8 mouse cellular contexts compared by ENCODE assay signal in the genomic region with DNA sequence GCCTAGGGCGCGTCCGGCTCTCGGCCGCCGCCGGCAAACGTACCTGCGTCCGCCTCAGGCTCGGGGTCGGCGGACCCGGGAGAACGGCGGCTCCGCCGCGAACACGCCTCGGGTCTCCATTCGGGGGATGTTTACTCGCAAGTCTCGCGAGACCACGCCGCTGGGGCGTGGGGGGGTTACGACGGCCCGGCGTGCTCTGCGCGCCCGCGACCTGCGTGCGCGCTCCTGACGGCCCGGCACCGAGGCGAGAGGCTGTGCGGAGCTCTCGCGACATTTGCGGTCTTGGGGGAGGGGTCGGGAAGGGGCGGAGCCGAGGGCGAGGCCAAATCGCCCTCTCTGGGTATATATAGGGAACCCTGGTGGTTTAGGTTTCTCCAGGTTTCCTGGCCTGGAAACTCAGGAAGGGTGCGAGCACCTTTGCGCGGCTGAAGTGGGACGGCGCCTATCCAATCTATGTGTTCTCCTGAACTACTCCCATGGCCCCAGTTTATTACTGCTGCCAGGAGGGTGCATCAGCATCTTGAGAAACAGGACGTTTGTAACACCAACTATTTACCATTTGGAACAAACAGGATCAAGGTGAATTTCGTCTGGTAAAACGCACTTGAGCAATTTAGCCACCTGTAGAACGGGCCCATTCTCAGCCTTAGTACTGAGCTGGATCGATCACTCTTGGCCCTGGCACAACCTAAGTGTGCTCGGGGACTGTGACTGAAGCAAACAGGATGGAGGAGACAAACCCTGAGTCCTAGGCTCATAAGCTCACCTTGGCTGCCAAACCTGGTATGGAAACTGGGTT. TPM values are rescaled to one million over a fixed set of nuclear protein-coding genes. Genes with fewer than 3 reads are reported as not detected.
DNase-seq lines count a peak whose midpoint lies in the region; ATAC-seq and TF ChIP-seq lines count a peak whose summit lies in the region.

Gene Mbtps1 (minus strand): TSS at position 133 of the 799 bp plus-strand sequence.

- H3K4me1 ChIP-seq in forebrain, embryonic 10.5 days, result peaks cover 19% of the 10 kb centered on the region
- H3K4me1 ChIP-seq in heart, embryonic 15.5 days (replicated peaks), result peaks cover 24% of the 10 kb centered on the region
- H3K4me1 ChIP-seq in liver, embryonic 14.5 days (replicated peaks; ENCODE audit: control insufficient read depth in 2 of 2, insufficient read depth in 2 of 2, low read length in 1 of 2), result peaks cover 10 to 14% of the 10 kb centered on the region in 2 experiments
- H3K4me1 ChIP-seq in neural tube, embryonic 11.5 days (ENCODE audit: control insufficient read depth, insufficient read depth, low read length), result peaks cover 8% of the 10 kb centered on the region
- peaks cover 2% of the 10 kb centered on the region; the same call in 1 of the 2 replicates for H3K4me1 ChIP-seq in stomach, postnatal 0 days (replicated peaks; ENCODE audit: control insufficient read depth, insufficient read depth)

- TF ChIP-seq CTCF in liver, embryonic 14.5 days (IDR thresholded peaks at IDR 0.05; ENCODE audit: low read depth), result no peak
- peak; percentile 37 for TF ChIP-seq CTCF in stomach, postnatal 0 days (IDR thresholded peaks at IDR 0.05; ENCODE audit: low read depth)

- H3K4me3 ChIP-seq in forebrain, embryonic 10.5 days, result peak within 1 kb of the TSS; percentile 89
- H3K4me3 ChIP-seq in heart, embryonic 15.5 days, result peak within 1 kb of the TSS; percentile 96
- peak within 1 kb of the TSS; percentile 78 to 95 for H3K4me3 ChIP-seq in liver, embryonic 14.5 days (ENCODE audit: insufficient read depth in 1 of 2, low read depth in 2 of 2, low read length in 2 of 2)
- peak within 1 kb of the TSS; percentile 77 for H3K4me3 ChIP-seq in neural tube, embryonic 11.5 days (ENCODE audit: low read depth, low read length)
- peak within 1 kb of the TSS; percentile 76 for H3K4me3 ChIP-seq in stomach, postnatal 0 days (ENCODE audit: low read depth, low read length)

- no peaks in the 10 kb centered on the region for H3K9me3 ChIP-seq in forebrain, embryonic 10.5 days
- no peaks in the 10 kb centered on the region for H3K9me3 ChIP-seq in heart, embryonic 15.5 days (replicated peaks)
- no peaks in the 10 kb centered on the region for H3K9me3 ChIP-seq in liver, embryonic 14.5 days (ENCODE audit: control insufficient read depth, low read length)
- H3K9me3 ChIP-seq in neural tube, embryonic 11.5 days (ENCODE audit: control insufficient read depth, low read length), result no peaks in the 10 kb centered on the region
- no peaks in the 10 kb centered on the region for H3K9me3 ChIP-seq in stomach, postnatal 0 days (ENCODE audit: control insufficient read depth, low read length)

- H3K27me3 ChIP-seq in forebrain, embryonic 10.5 days (ENCODE audit: poor library complexity, severe bottlenecking), result no peaks in the 10 kb centered on the region
- no peaks in the 10 kb centered on the region for H3K27me3 ChIP-seq in heart, embryonic 15.5 days
- no peaks in the 10 kb centered on the region for H3K27me3 ChIP-seq in liver, embryonic 14.5 days (ENCODE audit: control insufficient read depth, insufficient read depth, low read length)
- H3K27me3 ChIP-seq in neural tube, embryonic 11.5 days (ENCODE audit: control insufficient read depth, insufficient read depth, low read length), result no peaks in the 10 kb centered on the region
- H3K27me3 ChIP-seq in stomach, postnatal 0 days (ENCODE audit: control insufficient read depth, insufficient read depth, low read length), result no peaks in the 10 kb centered on the region

- peak; percentile 92 for DNase-seq in c-Kit-negative CD71-positive TER-119-positive erythroid progenitor cells, embryonic 14.5 days (ENCODE audit: low read depth, low spot score)
- DNase-seq in forebrain, embryonic 10.5 days (ENCODE audit: extremely low spot score, low spot score), result peak; percentile 98
- peak; percentile 97 to 98 for DNase-seq in kidney, postnatal 25 days
- peak; percentile 90 to 94 (median 94) for DNase-seq in liver, embryonic 14.5 days (ENCODE audit: low read depth in 3 of 3, low spot score in 3 of 3)
- peak; percentile 100 for DNase-seq in neural tube, embryonic 11.5 days (ENCODE audit: low spot score)
- DNase-seq in stomach, postnatal 0 days (ENCODE audit: low spot score), result peak; percentile 99

- TF ChIP-seq EP300 in liver, embryonic 14.5 days (IDR thresholded peaks at IDR 0.05; ENCODE audit: low read depth), result peak; percentile 57
- peak; percentile 98 for TF ChIP-seq EP300 in stomach, postnatal 0 days (optimal IDR thresholded peaks at IDR 0.05)

- peaks cover 40% of the 10 kb centered on the region for H3K36me3 ChIP-seq in forebrain, embryonic 10.5 days (replicated peaks)
- peaks cover 16% of the 10 kb centered on the region; the same call in 1 of the 2 replicates for H3K36me3 ChIP-seq in heart, embryonic 15.5 days
- H3K36me3 ChIP-seq in liver, embryonic 14.5 days (replicated peaks; ENCODE audit: control insufficient read depth, insufficient read depth, low read depth), result peaks cover 4% of the 10 kb centered on the region
- peaks cover 6% of the 10 kb centered on the region; the same call in 1 of the 2 replicates for H3K36me3 ChIP-seq in neural tube, embryonic 11.5 days (ENCODE audit: control insufficient read depth, insufficient read depth, low read length)
- peaks cover 5% of the 10 kb centered on the region; the same call in 1 of the 2 replicates for H3K36me3 ChIP-seq in stomach, postnatal 0 days (ENCODE audit: control insufficient read depth, insufficient read depth, low read length)

- H3K4me2 ChIP-seq in heart, embryonic 15.5 days, result peak within 1 kb of the TSS; percentile 68
- peak within 1 kb of the TSS; percentile 76 for H3K4me2 ChIP-seq in liver, embryonic 14.5 days (ENCODE audit: low read depth)
- peak within 1 kb of the TSS; percentile 58 for H3K4me2 ChIP-seq in neural tube, embryonic 11.5 days (ENCODE audit: low read depth)
- peak within 1 kb of the TSS; percentile 70 for H3K4me2 ChIP-seq in stomach, postnatal 0 days (replicated peaks; ENCODE audit: low read depth)

- ATAC-seq in CD4-positive, CD25-positive, alpha-beta regulatory T cell, adult 4 months, result peak; percentile 95
- peak; percentile 99 for ATAC-seq in heart, embryonic 15.5 days (replicated peaks; ENCODE audit: insufficient number of reproducible peaks, insufficient read depth, low FRiP score, low read depth)
- ATAC-seq in liver, embryonic 14.5 days (ENCODE audit: insufficient read depth), result peak; percentile 97
- ATAC-seq in neural tube, embryonic 11.5 days (ENCODE audit: insufficient read depth, low FRiP score, low TSS enrichment), result peak; percentile 97
- ATAC-seq in stomach, postnatal 0 days (ENCODE audit: low FRiP score, low TSS enrichment), result peak; percentile 98

- H3K9ac ChIP-seq in heart, embryonic 15.5 days, result peak within 1 kb of the TSS; percentile 97
- H3K9ac ChIP-seq in liver, embryonic 14.5 days (replicated peaks), result peak within 1 kb of the TSS; percentile 76
- peak within 1 kb of the TSS; percentile 83 for H3K9ac ChIP-seq in neural tube, embryonic 11.5 days (ENCODE audit: low read length)
- peak within 1 kb of the TSS; percentile 96 for H3K9ac ChIP-seq in stomach, postnatal 0 days (ENCODE audit: low read length)

- H3K27ac ChIP-seq in forebrain, embryonic 10.5 days, result peak within 1 kb of the TSS; percentile 95
- H3K27ac ChIP-seq in heart, embryonic 15.5 days, result peak within 1 kb of the TSS; percentile 92
- H3K27ac ChIP-seq in liver, embryonic 14.5 days, result peak within 1 kb of the TSS; percentile 58
- peak within 1 kb of the TSS; percentile 76 for H3K27ac ChIP-seq in neural tube, embryonic 11.5 days (ENCODE audit: low read depth, low read length)
- H3K27ac ChIP-seq in stomach, postnatal 0 days (replicated peaks), result peak within 1 kb of the TSS; percentile 98

- 7% methylated on average over 63 of the region's 63 CpGs for WGBS in forebrain, embryonic 10.5 days
- WGBS in heart, embryonic 15.5 days, result 5% methylated on average over 63 of the region's 63 CpGs
- WGBS in liver, embryonic 14.5 days (ENCODE audit: insufficient replicate concordance), result 4% methylated on average over 63 of the region's 63 CpGs
- WGBS in neural tube, embryonic 11.5 days, result 6% methylated on average over 55 of the region's 63 CpGs
- 5% methylated on average over 61 of the region's 63 CpGs for WGBS in stomach, postnatal 0 days

RNA-seq across cellular contexts. Expression of gene Mbtps1, which starts in this region (rescaled TPM):
- polyA plus RNA-seq in CD4-positive, CD25-positive, alpha-beta regulatory T cell, adult 4 months (2017; shearing (Covaris generic)), result 10 to 100 TPM; 45.9 to 90.2 TPM
- 106 TPM in 2 replicates for polyA plus RNA-seq in forebrain, embryonic 10.5 days (2016; fragmentation: Nextera tagmentation; extraction: Ambion mirVana)
- polyA plus RNA-seq in heart, embryonic 15.5 days (2015; fragmentation: Nextera tagmentation; extraction: Ambion mirVana), result 57.2 and 75.0 TPM in 2 replicates
- 18.2 and 23.7 TPM in 2 replicates for polyA plus RNA-seq in liver, embryonic 14.5 days (2012; rRNA removed)
- polyA plus RNA-seq in liver, embryonic 14.5 days (2014; fragmentation: Nextera tagmentation; extraction: Ambion mirVana), result 19.6 and 21.4 TPM in 2 replicates
- polyA plus RNA-seq in neural tube, embryonic 11.5 days (2014; fragmentation: Nextera tagmentation; extraction: Ambion mirVana), result 97.5 and 105 TPM in 2 replicates
- 37.1 and 38.4 TPM in 2 replicates for polyA plus RNA-seq in stomach, postnatal 0 days (2015; fragmentation: Nextera tagmentation; extraction: Ambion mirVana)

Comparison
In these comparisons a context has a peak if more than half of its experiments do, and no peak if none do; other contexts are left out.
1. Peak in every context shown above with its lines: DNase-seq, ATAC-seq, H3K4me3 ChIP-seq and H3K27ac ChIP-seq.